Mouse (Mus musculus): ENCODE results near the gene Bag5. TPM values are rescaled to one million over a fixed set of nuclear protein-coding genes. Genes with fewer than 3 reads are reported as not detected.

Gene Bag5
- polyA plus RNA-seq, 1 experiment from 2014 or later, result 16.7 TPM

DNA sequence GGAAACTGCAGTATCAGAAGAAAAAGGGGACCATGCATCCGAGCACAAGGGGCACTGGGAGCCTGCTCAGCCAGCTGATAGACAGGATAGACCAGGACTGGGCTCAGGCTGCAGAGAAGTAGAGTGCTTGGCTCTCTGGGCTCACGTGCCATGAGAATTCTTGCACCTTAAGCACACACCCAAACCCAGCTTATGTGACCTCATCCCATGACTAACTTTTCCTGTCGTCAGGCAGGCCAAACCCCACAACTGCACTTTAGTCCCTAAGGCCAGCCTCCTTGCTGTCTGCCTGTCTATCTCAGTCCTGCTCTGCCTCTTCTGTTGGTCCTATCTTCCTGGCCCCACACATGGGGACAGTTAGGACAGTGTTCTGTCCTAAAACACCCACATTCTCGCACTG is 15.3 kb downstream of the Bag5 start:
- ATAC-seq (no peak), DNase-seq (no peak)
- Histone ChIP-seq H3K4me1 (ENCODE audit: insufficient read depth) (peaks cover 18% of the 10 kb centered on the region), H3K9ac (replicated peaks) (no peak overlapping the region), H3K4me2 (ENCODE audit: low read depth, low read length) (no peak overlapping the region), H3K27ac (ENCODE audit: low read depth) (no peak overlapping the region), H3K27me3 (ENCODE audit: insufficient read depth, low read length) (no peaks in the 10 kb centered on the region), H3K9me3 (ENCODE audit: low read length) (no peaks in the 10 kb centered on the region), H3K36me3 (replicated peaks; ENCODE audit: insufficient read depth, low read length) (no peaks in the 10 kb centered on the region), H3K4me3 (ENCODE audit: low read depth, low read length) (no peak overlapping the region)
- 64% methylated on average over 4 of the region's 4 CpGs for whole genome bisulfite sequencing (ENCODE audit: insufficient replicate concordance)
- TF ChIP-seq CTCF (IDR thresholded peaks at IDR 0.05; ENCODE audit: low read depth) (no peak), EP300 (IDR thresholded peaks at IDR 0.05; ENCODE audit: low read depth) (no peak)

DNA sequence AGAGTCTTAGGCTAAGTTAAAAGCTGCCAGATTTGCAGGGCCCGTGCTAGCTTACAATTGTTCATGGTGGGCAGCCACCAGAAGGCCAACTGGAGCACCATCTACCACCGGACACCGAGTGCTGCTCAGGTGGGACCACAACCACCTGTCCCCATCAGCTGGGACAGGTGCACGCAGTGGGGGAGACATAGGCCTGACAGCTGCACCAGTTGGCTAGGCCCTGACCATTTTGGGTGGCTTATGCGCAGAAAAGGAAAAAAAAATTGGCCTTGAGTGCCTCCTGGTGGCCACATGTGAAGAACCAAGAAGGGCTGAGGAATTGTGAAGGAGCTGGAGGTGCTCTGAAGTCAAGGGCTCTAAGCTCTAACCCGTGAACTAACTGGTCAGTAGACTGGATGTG is 16.8 kb downstream of the Bag5 start:
- H3K27ac ChIP-seq (ENCODE audit: low read depth), result no peak overlapping the region
- H3K27me3 ChIP-seq (ENCODE audit: insufficient read depth, low read length), result no peaks in the 10 kb centered on the region
- no peak overlapping the region for H3K4me2 ChIP-seq (ENCODE audit: low read depth, low read length)
- WGBS (ENCODE audit: insufficient replicate concordance), result 29% methylated on average over 6 of the region's 6 CpGs
- H3K9ac ChIP-seq (replicated peaks), result no peak overlapping the region
- H3K36me3 ChIP-seq (replicated peaks; ENCODE audit: insufficient read depth, low read length), result no peaks in the 10 kb centered on the region
- H3K9me3 ChIP-seq (ENCODE audit: low read length), result no peaks in the 10 kb centered on the region
- peaks cover 18% of the 10 kb centered on the region for H3K4me1 ChIP-seq (ENCODE audit: insufficient read depth)
- no peak overlapping the region for H3K4me3 ChIP-seq (ENCODE audit: low read depth, low read length)
- peak; percentile 79 for DNase-seq
- TF ChIP-seq EP300 (IDR thresholded peaks at IDR 0.05; ENCODE audit: low read depth), result no peak
- TF ChIP-seq CTCF (IDR thresholded peaks at IDR 0.05; ENCODE audit: low read depth), result peak; percentile 85
- ATAC-seq, result peak; percentile 37

DNA sequence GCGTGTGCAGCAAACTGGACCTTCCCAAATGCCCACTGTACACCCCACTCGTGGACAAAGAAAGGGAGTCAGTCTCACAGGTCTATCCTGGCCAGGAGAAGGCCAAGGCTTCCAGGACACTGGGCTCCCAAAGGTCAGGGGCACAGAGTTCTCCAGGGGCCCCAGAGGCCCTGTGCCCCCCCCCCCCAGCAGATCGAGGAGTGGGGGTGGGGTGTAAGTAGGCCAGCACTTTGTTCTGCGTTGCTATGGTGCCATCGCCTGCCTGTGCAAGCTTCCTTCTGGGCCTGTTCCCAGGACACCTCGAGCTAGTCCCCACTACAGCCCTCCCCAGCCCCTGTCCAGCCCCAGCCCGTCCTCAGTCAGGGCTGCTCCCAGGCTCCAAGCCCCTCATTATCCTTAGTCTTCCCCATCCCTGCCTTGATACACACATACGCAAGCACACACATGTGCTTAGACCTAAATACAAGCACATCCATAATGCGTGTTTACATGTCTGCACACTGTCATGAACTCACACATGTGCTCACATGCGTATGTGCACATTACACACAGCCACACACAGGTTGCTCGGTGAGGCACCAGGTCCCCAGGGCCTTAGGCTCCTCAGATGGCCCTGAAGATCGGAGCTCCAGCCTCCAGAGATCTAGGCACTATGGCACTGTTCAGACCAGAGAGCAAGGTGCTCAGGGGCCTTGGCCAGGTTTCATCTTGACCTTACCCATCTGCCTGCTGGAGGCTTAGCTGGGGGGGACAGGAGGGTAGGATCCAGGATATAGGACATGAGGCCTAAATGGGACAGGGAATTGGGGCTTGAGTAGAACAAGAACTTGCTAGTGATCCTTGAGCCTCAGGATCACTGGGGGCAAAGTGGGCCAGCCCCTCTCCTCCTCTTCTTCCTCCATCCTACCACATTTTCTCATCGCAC is 17.9 kb downstream of the Bag5 start:
- no peaks in the 10 kb centered on the region for H3K36me3 ChIP-seq (replicated peaks; ENCODE audit: insufficient read depth, low read length)
- H3K27me3 ChIP-seq (ENCODE audit: insufficient read depth, low read length), result no peaks in the 10 kb centered on the region
- WGBS (ENCODE audit: insufficient replicate concordance), result 62% methylated on average over 13 of the region's 13 CpGs
- ATAC-seq (no peak), DNase-seq (no peak)
- H3K4me2 ChIP-seq (ENCODE audit: low read depth, low read length), result no peak overlapping the region
- TF ChIP-seq EP300 (IDR thresholded peaks at IDR 0.05; ENCODE audit: low read depth), result no peak
- TF ChIP-seq CTCF (IDR thresholded peaks at IDR 0.05; ENCODE audit: low read depth), result no peak
- H3K9ac ChIP-seq (replicated peaks), result no peak overlapping the region
- no peak overlapping the region for H3K4me3 ChIP-seq (ENCODE audit: low read depth, low read length)
- H3K27ac ChIP-seq (ENCODE audit: low read depth), result 0 out of 2 replicates have a peak overlapping the region, but pooled peaks have one; percentile 75
- no peaks in the 10 kb centered on the region for H3K9me3 ChIP-seq (ENCODE audit: low read length)
- peaks cover 18% of the 10 kb centered on the region for H3K4me1 ChIP-seq (ENCODE audit: insufficient read depth)

DNA sequence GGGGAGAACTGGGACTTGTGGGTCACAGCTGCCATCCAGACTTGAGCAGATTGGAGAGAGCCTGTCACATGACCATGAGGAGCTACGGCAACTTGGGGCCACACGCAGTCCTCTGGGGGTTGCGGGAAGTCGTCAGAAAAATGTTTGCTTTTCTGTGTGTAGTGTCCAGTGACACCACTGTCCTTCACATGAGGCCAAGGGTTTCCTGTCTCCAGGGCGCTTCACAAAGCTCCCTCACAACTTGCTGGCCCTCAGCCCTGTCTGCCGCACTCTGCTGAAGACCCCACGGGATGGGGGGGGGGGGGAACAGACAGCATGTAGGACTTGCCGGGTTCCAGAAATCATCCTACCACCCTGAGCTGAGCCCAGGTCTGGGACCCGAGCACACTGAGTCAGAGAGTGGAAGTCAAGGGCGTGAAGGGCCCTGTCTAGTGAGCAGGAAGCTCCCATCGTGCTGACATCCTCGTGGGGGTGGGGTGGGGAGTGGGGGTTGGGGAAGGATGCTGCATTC is 18.7 kb downstream of the Bag5 start:
- Histone ChIP-seq H3K27me3 (ENCODE audit: insufficient read depth, low read length) (no peaks in the 10 kb centered on the region), H3K9me3 (ENCODE audit: low read length) (no peaks in the 10 kb centered on the region), H3K4me2 (ENCODE audit: low read depth, low read length) (peak overlapping the region; percentile 2; the same call in 1 of the 2 replicates), H3K36me3 (replicated peaks; ENCODE audit: insufficient read depth, low read length) (no peaks in the 10 kb centered on the region), H3K4me1 (ENCODE audit: insufficient read depth) (peaks cover 21% of the 10 kb centered on the region), H3K27ac (ENCODE audit: low read depth) (peak overlapping the region; percentile 75), H3K9ac (replicated peaks) (0 out of 2 replicates have a peak overlapping the region, but pooled peaks have one; percentile 7), H3K4me3 (ENCODE audit: low read depth, low read length) (no peak overlapping the region)
- WGBS (ENCODE audit: insufficient replicate concordance), result 19% methylated on average over 12 of the region's 12 CpGs
- TF ChIP-seq CTCF (IDR thresholded peaks at IDR 0.05; ENCODE audit: low read depth) (no peak), EP300 (IDR thresholded peaks at IDR 0.05; ENCODE audit: low read depth) (no peak)
- peak; percentile 47 for ATAC-seq
- DNase-seq, result no peak

DNA sequence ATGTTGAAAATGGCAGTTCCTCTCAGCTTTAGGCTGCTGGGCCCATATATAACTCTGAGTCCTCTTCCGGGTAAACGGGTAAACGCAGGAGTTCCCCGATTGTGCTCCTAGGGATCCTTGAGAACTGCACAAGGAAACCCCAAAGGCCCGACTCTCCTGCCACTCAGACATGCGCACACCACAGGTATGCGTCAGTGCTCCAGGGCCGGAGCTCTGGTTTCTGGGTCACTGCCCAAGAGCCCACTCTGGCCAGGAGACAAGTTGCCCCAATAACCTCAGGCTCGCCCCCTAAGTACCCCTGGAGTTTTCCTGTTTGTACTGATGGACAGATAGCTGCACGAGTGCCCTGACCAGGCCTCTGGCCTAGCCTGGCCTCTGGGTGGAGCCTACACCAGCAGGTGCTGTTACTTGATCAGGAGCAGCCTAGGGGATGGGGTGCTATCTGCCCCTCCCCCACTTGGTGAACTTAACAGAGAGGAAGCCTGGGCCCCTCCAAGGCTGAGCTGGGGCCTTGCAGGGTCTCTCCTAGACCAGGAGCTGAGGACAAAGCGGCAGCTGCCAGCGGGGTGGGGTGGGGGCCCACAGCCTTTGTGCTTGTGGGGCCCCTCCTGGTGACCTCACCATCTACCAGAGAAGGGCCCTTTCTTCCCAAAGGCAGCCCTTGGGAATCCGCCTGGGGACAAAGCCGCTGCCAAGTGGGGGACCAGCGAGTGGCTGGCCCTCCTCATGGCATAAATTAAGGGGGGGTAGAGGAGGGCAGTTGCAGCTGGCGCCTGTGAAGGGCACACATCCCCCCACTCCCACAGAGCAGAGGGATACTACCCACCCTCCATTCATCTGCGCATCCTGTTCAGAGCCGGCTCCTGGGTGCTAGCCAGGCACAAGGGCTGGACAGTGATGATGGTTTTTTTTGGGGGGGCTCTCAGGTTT is 19.5 kb downstream of the Bag5 start:
- Histone ChIP-seq H3K36me3 (replicated peaks; ENCODE audit: insufficient read depth, low read length) (no peaks in the 10 kb centered on the region), H3K27me3 (ENCODE audit: insufficient read depth, low read length) (no peaks in the 10 kb centered on the region), H3K4me2 (ENCODE audit: low read depth, low read length) (peak overlapping the region; percentile 9; the same call in 1 of the 2 replicates), H3K27ac (ENCODE audit: low read depth) (peak overlapping the region; percentile 75), H3K4me3 (ENCODE audit: low read depth, low read length) (no peak overlapping the region), H3K9ac (replicated peaks) (no peak overlapping the region), H3K9me3 (ENCODE audit: low read length) (no peaks in the 10 kb centered on the region), H3K4me1 (ENCODE audit: insufficient read depth) (peaks cover 21% of the 10 kb centered on the region)
- 58% methylated on average over 18 of the region's 18 CpGs for WGBS (ENCODE audit: insufficient replicate concordance)
- DNase-seq (no peak), ATAC-seq (peak; percentile 4; the same call in 1 of the 2 replicates)
- TF ChIP-seq EP300 (IDR thresholded peaks at IDR 0.05; ENCODE audit: low read depth), result no peak
- no peak for TF ChIP-seq CTCF (IDR thresholded peaks at IDR 0.05; ENCODE audit: low read depth)

All from liver, postnatal 0 days (tissue).